8 mouse cellular contexts compared by ENCODE assay signal in genomic region chr7:75642178-75642777, GRCm38 (mm10).
A peak's percentile ranks its signal among the peaks of the same experiment; 100 is the strongest.
DNase-seq lines count a peak whose midpoint lies in the region; ATAC-seq lines count a peak whose summit lies in the region.

No protein-coding gene starts in this region.

- peak overlapping the region; percentile 54 for H3K9ac ChIP-seq in forebrain, embryonic 13.5 days

- ATAC-seq in forebrain, embryonic 13.5 days, result peak; percentile 90

- H3K27me3 ChIP-seq in forebrain, embryonic 13.5 days, result no peaks in the 10 kb centered on the region

- H3K9me3 ChIP-seq in forebrain, embryonic 13.5 days (replicated peaks), result no peaks in the 10 kb centered on the region

- intact Hi-C loops in heart, postnatal 10 days (cut with DNase I), result loop anchor here (5.0 kb wide), 2 partner anchors 40 to 75 kb away; no protein-coding TSS in a partner anchor

- H3K4me3 ChIP-seq in forebrain, embryonic 13.5 days, result peak overlapping the region; percentile 29

- peak overlapping the region; percentile 22 for H3K27ac ChIP-seq in forebrain, embryonic 13.5 days

- peaks cover 23% of the 10 kb centered on the region for H3K4me1 ChIP-seq in forebrain, embryonic 13.5 days

- WGBS in forebrain, embryonic 13.5 days, result 3% methylated on average over 8 of the region's 9 CpGs

- H3K36me3 ChIP-seq in forebrain, embryonic 13.5 days (ENCODE audit: poor library complexity, severe bottlenecking), result no peaks in the 10 kb centered on the region

- peak; percentile 30 for DNase-seq in urinary bladder, adult 2 months (ENCODE audit: low spot score)
- DNase-seq in urinary bladder, postnatal 25 days (ENCODE audit: low spot score), result no peak
- peak; percentile 64 to 72 for DNase-seq in heart, postnatal 10 days
- DNase-seq in kidney, postnatal 25 days, result peak; percentile 68 to 91
- peak; percentile 70 for DNase-seq in lung, postnatal 10 days
- DNase-seq in right cerebral cortex, postnatal 4 days, result peak; percentile 33
- DNase-seq in thymus, postnatal 0 days (ENCODE audit: low spot score), result no peak

- H3K4me2 ChIP-seq in forebrain, embryonic 13.5 days, result peak overlapping the region; percentile 60

Comparison
In these comparisons a context has a peak if more than half of its experiments do, and no peak if none do; other contexts are left out.
1. DNase-seq: peak in urinary bladder, adult 2 months (single experiment), heart, postnatal 10 days (2 of 2), kidney, postnatal 25 days (2 of 2), lung, postnatal 10 days (single experiment) and right cerebral cortex, postnatal 4 days (single experiment); none in urinary bladder, postnatal 25 days (single experiment) and thymus, postnatal 0 days (single experiment).